Mouse (Mus musculus) natural killer cell, adult 2 months (primary cell): ENCODE measurements around the gene Cbr3.
"Not testable (repeated sequence)": the region's sequence is repeated elsewhere in the genome, so short reads cannot be mapped to it uniquely, and the experiment has no call there.

Experiments
- DNase-seq, 2 experiments: peaks; one replicate each; pipeline ENCODE4 v3.0.0; 2022; ENCODE audit warnings: low spot score in 2 of 2

The Cbr3 gene

GRCm38 (mm10) chr16:93682689-93683507 lies at the start of gene Cbr3:
Cbr3 (plus strand) TSS chr16:93683215.
- peak; percentile 38 to 69 for DNase-seq

GRCm38 (mm10) chr16:93644006-93644405 lies 39.0 kb upstream of the Cbr3 start:
- no peak for DNase-seq

GRCm38 (mm10) chr16:93648441-93649183 lies 34.4 kb upstream of the Cbr3 start:
- no peak for DNase-seq

GRCm38 (mm10) chr16:93667976-93668375 lies 15.0 kb upstream of the Cbr3 start:
- DNase-seq = no peak

- DNase-seq = no peak
Observed at GRCm38 (mm10) chr16:93669521-93669920, 13.5 kb upstream of the Cbr3 start.

GRCm38 (mm10) chr16:93670466-93670865 lies 12.5 kb upstream of the Cbr3 start:
- not testable (repeated sequence) for DNase-seq

GRCm38 (mm10) chr16:93671064-93671463 lies 12.0 kb upstream of the Cbr3 start:
- no peak for DNase-seq

- no peak for DNase-seq
Observed at GRCm38 (mm10) chr16:93676376-93676775, 6.6 kb upstream of the Cbr3 start.

- DNase-seq = no peak
Observed at GRCm38 (mm10) chr16:93678206-93678605, 4.8 kb upstream of the Cbr3 start.

- no peak for DNase-seq
Observed at GRCm38 (mm10) chr16:93679165-93679564, 3.9 kb upstream of the Cbr3 start.

- DNase-seq = no peak
Observed at GRCm38 (mm10) chr16:93682156-93682688, 793 bp upstream of the Cbr3 start.

GRCm38 (mm10) chr16:93683508-93684236 lies 657 bp downstream of the Cbr3 start:
- peak in 1 of 2 experiments; percentile 4 for DNase-seq

- DNase-seq = no peak
Observed at GRCm38 (mm10) chr16:93684441-93684840, 1.4 kb downstream of the Cbr3 start.

GRCm38 (mm10) chr16:93685783-93686182 lies 2.8 kb downstream of the Cbr3 start:
- not testable (repeated sequence) for DNase-seq

GRCm38 (mm10) chr16:93686421-93686820 lies 3.4 kb downstream of the Cbr3 start:
- no peak for DNase-seq

GRCm38 (mm10) chr16:93686945-93687344 lies 3.9 kb downstream of the Cbr3 start:
- DNase-seq = peak in 1 of 2 experiments; percentile 8

- no peak for DNase-seq
Observed at GRCm38 (mm10) chr16:93691206-93691841, 8.3 kb downstream of the Cbr3 start.

GRCm38 (mm10) chr16:93692744-93693143 lies 9.7 kb downstream of the Cbr3 start:
- DNase-seq = no peak

- no peak for DNase-seq
Observed at GRCm38 (mm10) chr16:93707116-93707515, 24.1 kb downstream of the Cbr3 start.

- no peak for DNase-seq
Observed at GRCm38 (mm10) chr16:93709217-93709616, 26.2 kb downstream of the Cbr3 start.

- peak; percentile 72 to 77 for DNase-seq
Observed at GRCm38 (mm10) chr16:93710924-93711323, 27.9 kb downstream of the Cbr3 start.
